Mouse (Mus musculus): ENCODE data around the gene Rtcb.
A peak's percentile ranks its signal among the peaks of the same experiment; 100 is the strongest.

Rtcb gene

DNA sequence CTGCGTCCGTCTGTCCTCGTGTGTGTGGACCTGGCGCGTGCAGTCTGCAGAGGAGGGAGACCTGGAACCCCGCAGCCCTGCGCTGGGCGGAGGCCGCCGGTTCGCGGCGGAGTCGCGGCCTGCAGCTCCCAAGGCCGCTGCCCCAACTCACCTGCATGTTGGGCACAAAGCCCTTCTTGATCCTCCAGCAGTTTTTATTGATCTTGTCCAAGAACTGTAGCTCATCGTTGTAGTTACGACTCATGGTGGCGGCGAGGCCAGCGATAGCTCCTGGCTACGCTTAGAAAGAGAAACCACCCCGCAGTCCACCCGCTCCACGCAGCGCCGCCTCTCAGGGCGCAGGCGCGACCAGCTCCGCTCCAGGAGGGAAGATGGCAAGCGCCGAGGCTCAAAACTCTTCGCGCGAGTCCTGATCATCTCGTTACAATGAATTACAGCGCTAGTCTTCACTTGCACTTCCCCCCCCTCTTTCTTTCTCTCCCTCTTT lies at the start of gene Rtcb:
Gene Rtcb, minus strand, starts transcription at position 360 of the 487 bp plus-strand sequence.
- peak; percentile 94 for DNase-seq (ENCODE audit: low read depth, low spot score)

DNA sequence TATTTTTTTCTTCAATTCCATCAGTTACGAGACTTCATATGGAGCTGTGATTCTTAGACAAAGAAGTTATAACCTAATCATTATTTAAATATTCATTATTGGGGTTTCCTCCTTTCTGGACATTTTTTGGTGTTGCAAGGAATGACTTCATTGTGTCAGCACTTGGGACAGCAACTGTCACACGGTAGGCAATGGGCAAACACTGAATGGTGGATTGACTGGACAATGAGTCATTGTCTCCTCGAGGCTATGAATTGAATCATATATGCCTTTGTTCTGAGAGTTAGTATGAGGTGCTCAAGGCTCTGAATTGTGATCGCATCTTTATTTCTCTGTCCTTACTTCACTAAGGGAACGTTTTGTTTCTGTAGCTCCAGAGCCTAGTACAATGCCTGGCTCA lies 48.8 kb upstream of the Rtcb start:
- DNase-seq (ENCODE audit: low read depth, low spot score): peak; percentile 71

DNA sequence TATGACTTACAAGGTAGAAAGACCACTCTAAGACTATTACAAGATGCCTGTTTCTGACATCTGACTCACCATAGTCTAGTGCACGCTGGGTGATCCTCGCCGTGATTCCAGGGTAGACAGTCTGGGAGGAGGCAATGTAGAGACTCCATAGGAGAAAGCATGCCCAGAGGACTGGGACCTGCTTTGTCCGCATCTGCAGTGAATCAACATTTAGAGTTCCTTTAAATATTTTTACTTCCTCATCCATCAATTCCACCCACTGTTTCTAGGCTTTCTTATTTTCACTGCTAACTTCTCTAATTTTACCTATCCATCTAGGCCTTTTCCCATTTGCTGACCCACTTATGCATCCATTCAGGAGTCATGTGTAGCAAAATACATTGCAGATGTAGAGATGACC lies 42.8 kb upstream of the Rtcb start:
- DNase-seq (ENCODE audit: low read depth, low spot score): no peak

DNA sequence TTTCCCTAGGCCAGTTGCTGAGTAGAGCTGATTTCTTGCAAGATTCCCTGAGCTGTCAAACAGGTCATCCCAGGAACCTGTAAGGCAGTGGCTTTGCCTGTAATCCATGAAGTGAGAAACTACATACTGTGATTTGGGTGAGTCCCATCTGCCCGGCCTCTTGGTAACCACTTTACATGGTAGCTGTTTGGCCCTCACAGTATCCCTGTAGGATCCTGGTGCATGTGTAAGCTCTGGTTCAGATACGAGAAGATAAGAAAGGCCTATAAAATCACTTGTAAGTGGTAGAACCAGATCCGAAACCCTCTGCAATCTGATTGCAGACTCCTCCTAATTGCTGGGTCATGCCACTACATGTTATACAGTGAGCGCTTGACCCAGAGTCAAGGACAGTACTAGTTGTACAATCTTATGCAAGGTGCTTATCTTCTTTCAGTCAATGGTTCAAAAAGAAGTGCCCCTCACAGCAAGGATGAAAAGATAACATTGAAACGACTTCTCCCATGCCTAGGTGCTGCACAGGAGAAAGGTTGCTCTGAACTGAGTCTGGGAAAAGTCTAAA lies 37.0 kb upstream of the Rtcb start:
- DNase-seq (ENCODE audit: low read depth, low spot score): no peak

DNA sequence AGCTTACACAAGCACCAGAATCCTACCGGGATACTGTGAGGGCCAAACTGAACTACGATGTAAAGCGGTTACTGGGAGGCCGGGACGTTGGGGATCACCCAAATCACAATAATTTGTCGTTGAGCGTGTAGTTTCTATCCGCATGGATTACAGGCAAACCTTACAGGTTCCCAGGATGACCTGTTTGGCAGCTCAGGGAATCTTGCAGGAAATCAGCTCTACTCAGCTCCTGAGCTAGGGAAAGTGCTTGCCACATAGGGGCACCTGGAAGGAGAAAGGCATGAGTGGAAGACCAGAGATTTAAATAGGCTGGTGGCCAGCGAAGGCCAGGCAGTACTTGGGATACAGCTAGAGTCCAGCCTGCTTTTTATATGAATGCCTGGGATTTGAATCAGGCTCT lies 36.2 kb upstream of the Rtcb start:
- DNase-seq (ENCODE audit: low read depth, low spot score): no peak

DNA sequence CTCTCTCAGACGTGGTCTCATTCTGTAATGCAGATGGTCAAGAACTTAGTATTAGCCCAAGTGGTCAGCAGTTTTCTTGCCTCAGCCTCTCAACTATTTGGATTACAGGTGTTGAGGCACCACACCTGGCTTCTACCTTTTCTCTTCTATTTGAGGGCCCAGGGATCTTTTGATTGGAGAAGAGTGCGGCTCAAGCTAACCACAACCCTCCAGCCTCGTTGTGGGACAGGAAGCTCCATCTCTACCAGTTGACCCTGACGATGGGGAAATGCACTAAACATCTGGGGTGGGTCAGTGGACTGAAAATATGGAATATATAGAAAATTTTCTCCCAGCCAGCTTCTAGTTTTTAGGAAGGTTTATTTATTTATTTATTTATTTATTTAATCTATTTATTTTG lies 34.8 kb upstream of the Rtcb start:
- no peak for DNase-seq (ENCODE audit: low read depth, low spot score)

DNA sequence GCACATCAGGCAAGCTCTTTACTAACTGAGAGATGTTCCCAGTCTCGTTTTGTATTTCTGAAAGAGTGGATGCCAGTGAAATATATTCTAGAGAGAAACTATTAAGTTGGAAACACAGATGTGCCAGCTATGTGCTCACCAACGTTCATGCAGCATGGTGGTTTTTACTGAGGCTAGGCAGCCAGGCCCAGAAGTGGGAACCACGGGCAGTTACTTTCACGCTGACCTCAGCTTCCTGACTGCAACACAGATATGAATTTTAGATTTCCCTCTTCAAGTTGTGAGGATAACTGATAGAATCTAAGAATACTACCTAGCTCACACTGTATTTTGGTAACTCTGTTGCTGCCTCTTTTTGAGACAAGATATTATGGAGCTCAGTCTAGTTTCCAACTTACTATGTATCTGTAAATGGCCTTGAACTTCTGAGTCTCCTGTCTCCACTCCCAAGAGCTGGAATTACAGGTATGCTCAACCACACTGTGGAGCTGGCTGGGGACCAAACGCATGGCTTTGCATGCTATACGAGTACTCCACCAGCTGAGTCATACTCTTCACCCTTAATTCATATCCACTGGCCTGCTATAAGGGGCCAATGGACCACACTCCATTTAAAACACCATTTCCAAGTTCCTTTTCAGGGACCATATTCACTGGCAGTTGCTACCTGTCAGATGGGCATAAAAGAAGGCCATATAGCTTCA lies 31.9 kb upstream of the Rtcb start:
- no peak for DNase-seq (ENCODE audit: low read depth, low spot score)

DNA sequence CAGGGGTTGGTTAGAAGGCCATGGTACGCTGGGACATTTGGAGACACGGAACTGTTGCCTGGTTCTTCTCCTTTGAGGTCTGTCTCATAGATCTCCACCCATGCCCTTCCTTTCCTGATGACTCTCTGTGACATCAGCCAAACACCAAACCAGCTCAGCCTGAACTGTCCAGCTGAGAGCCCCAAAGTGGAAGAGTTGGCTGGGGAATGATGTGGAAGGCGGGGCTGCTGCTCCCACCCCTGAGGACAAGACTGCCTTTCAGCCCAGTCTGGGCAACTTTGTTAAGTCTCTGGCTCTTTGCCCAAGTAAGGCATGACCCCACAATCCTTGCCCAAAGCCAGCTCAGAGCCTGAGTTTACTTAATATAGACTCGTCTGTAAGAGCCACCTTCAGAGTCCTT lies 15.3 kb upstream of the Rtcb start:
- peak; percentile 27 for DNase-seq (ENCODE audit: low read depth, low spot score)

DNA sequence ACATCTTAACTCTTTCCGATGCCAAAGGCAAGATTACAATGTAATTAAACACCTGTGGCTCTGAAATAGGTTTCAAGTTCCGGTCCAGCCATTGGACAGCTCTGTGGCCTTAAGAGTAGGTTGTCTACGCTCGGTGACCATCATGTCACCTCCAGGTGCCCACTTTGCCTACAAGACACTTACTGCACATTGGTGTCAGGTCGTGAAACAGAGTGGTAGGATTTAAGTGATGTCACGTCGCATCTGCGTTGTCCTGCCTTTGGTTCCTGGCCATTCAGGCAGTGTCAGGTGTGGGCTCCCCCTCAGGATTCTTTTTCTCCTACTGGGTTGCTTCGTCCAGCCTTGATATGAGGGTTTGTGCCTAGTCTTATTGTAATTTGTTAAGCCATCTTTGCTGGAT lies 14.2 kb upstream of the Rtcb start:
- no peak for DNase-seq (ENCODE audit: low read depth, low spot score)

DNA sequence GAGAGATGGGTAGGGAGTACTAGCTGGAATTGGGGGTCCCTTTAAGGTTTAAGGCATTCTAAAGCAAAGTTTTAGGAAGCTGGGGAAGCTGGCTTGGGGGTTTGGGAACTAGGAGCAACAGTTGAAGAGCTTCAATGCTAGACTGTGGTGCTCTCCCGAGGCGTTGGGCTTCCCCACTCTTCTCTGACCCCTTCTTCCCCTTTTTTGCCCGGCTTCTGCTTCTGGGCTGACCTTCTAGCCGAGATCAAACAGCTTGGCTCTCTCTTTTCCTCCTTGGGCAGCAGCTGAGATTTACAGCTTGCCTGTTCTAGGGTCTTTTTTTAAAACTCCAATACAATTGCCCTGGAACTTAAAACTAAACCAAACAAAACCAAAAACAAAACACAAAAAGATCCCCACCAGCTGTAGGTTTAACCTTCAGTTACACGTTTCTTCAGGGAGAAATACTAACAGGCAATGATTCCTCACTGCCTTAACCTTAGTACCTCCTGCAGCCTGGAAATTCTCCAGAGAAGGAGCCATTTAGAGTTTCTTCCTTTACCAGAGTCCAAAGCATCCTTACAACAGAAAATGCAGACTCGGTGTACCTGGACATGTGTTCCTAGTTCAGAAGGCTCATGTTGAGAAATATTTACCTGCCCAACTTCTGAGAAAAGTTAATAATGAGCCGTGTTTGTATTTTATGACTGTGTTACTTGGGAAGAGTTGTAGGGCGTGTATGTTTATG lies 12.4 kb upstream of the Rtcb start:
- DNase-seq (ENCODE audit: low read depth, low spot score): no peak

DNA sequence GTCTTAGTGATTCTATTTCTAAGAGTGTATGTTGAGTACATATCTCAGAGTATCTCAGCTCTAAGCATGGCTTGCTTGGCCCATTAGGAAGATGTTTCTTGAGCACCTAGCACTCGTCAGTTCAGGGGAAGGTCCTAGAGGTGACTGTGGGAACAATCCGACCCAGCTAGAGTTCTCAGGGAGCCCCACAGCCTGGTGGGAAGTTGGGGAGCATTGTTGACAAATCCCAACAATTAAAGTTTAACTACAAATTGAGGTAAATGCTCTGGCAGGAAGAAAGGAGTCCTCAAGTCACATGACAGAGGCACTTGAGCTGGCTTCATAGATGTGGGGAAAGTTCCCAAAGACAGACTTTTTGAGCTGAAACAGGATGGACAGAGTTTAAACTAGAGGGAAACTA lies 11.1 kb upstream of the Rtcb start:
- DNase-seq (ENCODE audit: low read depth, low spot score): no peak

DNA sequence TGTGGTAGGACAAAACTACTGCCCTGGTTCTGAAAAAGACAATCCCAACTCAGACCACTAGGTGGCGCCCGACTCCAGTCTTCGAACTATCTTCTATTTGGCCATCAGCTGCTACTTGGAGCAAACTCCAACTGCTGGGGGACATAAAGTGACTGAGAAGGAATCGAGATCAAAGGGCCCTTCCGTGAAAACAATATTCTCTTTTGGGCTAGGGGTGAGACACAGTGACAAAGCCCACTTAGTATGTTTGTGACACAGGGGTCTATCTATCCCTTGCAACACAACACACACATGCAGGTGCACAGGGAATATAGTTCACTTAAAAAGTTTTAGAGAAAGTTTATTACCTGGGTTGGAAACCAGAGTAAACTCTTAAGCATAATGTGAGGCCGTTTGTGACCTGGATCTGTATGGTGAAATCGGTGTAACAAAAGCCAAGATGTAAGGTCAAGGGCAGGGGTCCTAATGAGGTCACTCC lies 10.6 kb upstream of the Rtcb start:
- peak; percentile 86 for DNase-seq (ENCODE audit: low read depth, low spot score)

DNA sequence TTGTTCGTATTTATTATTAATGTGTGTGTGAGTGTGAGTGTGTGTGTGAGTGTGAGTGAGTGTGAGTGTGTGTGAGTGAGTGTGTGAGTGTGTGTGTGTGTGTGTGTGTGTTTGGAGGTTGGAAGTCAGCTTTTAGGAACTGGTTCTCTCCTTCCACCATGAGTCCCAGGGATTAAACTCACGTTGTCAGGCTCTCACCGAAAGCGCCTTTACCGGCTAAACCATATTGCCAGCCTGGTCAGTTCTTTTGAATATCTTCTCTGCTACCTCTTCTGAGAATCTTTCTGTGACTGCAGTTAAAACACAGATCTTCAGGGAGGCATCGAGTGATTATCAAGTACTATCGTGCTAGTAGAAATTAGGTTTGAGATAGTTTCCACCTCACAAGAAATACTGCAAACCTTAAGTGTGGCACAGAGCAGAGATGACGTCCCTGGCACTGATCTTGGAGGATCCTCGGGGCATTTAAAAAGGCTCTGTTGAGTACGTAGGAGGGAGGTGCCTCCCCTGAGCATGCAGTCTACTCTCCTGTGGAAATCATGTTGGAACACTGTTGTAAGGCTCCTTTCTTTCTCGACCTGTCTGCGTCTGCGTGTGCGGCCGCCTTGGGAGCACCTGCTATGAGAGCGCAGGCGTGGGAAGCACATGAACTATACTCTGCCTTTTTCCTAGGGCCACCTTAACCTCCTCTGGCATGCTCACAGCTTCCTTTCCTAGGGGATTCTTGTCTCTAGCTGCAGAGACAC lies 10.0 kb upstream of the Rtcb start:
- no peak for DNase-seq (ENCODE audit: low read depth, low spot score)

DNA sequence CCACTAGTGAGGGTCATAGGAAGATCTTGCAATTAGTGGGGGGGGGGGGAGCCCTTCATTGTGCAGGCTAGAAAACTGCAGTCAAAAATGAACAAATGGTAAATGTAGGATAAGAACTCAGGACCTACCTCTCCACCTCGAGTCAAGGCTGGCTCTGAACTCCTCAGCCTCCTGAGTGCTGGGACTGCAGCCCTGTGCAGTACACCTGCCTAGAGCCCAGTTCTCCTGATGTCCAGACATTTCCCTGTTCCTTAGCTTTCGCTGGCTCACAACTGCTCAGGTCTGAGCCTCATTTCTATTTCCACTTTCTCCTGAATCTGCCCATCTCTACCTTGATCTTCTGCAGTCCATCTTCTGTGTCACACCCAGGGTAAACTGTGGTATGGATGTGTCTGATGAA lies 8.9 kb upstream of the Rtcb start:
- DNase-seq (ENCODE audit: low read depth, low spot score): no peak

DNA sequence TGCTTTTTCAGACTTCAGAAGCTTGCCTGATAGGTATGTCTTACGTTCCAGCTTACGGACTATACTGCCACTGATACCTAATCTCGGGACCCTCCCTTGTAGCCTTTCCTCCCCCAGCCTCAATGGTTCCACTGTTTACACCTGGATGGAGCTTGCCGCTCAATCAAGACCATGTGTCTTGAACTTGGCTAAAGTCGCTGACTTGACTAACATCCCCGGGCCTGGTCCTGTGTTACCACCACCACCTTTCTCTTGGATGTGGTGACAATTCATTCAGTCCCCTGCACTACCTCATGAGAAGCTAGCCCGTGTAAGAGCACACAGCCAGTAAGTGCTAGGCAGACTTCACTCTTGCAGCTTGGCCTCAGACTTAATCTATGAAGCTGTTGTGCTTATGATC lies 6.7 kb upstream of the Rtcb start:
- DNase-seq (ENCODE audit: low read depth, low spot score): no peak

DNA sequence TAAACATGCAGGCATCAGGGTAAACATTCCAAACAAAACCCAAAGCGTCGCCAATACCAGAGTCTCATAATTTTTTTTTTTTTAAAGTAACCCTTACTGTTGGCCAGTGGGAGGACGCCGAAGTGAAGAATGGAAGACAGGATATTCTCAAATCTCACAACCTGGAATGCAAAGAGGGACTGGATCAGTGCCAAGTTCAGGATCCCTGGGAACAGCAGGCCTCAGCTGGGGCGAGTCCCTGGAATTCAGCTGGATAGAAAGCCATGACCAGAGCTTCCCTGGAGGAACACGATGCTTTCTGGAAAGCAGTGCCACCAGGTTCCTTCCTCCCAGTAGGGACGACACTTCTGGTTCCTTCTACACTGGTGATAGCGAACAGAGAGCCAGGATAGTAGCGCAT lies 5.3 kb upstream of the Rtcb start:
- DNase-seq (ENCODE audit: low read depth, low spot score): no peak

DNA sequence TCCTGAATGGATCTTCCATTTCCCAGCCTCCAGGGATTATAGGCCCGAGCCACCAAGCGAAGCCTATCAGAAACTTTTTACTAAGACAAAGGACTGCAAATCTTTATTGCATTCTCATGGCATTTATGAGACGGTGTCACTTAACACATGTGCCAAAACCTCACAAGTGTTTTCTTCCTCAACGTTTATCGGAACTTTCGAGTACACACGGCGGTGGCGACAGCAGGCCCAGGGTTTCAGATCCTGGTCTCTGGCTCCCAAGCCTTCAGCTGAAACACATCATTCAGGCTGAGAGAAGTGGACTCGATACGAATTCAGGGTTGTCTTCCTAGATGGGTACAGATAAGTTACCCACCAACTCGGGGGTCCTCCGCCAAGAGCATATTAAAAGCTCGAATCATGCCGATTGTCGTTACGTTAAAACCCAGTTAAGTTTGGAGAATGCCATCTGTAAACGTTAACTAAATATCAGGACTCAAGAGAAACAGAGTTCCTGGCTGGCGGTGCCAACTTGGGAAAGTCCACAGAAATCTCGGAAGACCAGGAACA lies 678 bp downstream of the Rtcb start:
- DNase-seq (ENCODE audit: low read depth, low spot score): peak; percentile 28

DNA sequence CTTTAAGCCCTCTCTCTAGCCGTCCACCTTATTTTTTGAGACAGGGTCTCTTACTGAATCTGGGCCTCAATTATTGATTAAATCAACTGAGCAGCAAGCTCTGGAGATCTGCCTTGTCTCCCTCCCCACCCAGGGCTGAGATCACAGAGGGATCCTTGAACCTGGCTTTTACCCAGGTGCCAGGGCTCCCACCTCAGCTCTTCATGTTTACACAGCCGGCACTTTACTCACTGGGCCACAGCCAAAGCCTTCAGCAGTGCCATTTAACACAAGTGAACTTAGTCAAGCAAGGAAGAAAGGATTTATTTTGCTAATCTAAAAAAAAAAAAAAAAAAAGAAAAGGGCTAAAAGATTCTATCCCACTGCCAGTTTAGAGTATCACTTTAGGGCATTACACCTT lies 3.2 kb downstream of the Rtcb start:
- DNase-seq (ENCODE audit: low read depth, low spot score): no peak

DNA sequence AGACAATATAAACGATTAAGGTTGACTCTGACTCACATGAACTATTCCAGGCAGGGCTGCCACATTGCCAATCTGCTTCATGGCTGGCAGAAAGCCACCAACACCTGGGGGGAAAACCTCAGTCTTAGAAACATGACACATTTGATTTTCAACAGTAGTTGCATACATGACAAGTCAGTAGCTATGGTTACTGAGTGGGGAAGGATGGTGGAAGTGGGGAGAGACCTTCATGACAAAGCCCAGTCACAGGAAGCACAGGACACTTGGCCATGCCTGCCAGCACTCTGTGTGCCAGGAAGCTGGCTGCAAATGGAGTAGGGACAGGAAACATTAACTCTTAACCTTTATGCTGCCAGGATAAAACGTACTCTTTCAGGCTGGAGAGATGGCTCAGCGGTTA lies 4.2 kb downstream of the Rtcb start:
- no peak for DNase-seq (ENCODE audit: low read depth, low spot score)

DNA sequence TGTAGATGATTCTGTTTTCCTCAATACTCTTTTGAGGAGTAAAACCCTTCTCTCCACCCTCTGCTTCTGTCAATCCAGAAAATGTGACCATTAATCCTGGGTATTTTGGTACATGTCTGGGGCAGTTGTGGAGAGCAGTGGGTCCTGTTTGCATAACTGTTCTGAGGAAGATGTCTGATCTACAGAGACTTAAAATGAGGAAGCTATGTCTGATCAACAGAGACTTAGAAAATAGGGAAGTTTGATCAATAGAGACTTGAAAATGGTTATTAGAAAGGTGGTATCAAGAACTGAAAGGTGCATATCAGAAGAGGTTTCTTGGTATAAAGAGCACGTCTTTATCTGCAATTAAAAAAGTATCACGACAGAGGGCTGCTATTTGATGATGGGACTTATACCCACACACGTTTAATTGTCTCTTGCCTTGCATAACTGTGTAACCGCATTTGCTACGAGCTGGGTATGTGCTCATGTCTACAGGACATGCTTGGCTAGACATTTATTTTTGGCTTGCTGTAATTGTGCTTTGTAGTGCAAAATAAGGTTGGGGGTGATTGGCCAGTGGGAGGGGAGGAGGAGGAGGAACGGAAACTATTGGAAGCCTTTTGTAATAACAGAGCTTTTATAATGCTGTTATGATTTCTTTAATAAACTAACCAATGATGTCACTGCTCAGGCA lies 5.7 kb downstream of the Rtcb start:
- DNase-seq (ENCODE audit: low read depth, low spot score): no peak

DNA sequence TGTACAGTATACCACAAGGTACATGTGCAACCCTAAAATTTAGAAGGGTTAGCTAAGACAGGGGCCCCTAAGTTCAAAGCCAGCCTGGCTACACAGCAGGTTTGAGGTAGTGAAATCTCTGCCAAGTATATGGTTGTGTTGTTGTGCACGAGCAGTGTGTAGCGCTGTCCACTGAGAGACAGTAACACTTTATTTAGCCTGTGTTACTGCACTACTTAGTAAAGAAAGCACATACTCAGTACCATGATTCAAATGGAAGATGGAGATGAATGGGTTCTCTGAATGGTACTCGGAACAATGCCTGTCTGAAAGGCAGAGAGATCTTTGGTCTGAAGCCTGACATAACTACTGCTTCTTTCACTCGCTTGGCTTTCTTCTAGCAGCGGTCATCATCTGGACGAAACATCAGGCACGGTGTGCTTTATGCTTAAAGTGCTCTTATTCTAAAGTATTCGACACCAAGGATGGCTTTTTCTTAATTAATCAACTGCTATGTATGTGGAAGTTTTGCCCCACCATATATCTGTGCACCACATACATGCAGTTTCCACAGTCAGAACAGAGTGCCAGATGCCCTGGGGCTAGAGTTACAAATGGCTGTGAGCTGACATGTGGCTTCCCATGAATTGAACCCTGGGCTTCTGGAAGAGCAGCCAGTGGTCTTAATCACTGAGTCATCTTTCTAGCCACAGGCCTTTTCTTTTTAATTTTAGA lies 9.0 kb downstream of the Rtcb start:
- DNase-seq (ENCODE audit: low read depth, low spot score): peak; percentile 27
